Mouse (Mus musculus) liver, adult 2 months (tissue): ENCODE measurements around the gene Hebp2. TPM values are rescaled to one million over a fixed set of nuclear protein-coding genes. Genes with fewer than 3 reads are reported as not detected.

Experiments
- DNase-seq: peaks from one replicate; pipeline ENCODE4 v3.0.0-alpha.2; 2011; ENCODE audit warnings: low read depth, low spot score; ENCODE audit errors: extremely low read depth
- H3K27ac ChIP-seq: fragments of 200-500 bp; replicated peaks from 2 replicates; pipeline ENCODE4 v1.5.1; 2012; ENCODE audit warnings: low read depth, mild to moderate bottlenecking, control low read depth, inconsistent platforms, low read length; ENCODE audit not compliant: insufficient read depth
- H3K27me3 ChIP-seq: fragments of 200-500 bp; 2 replicates; pipeline ENCODE4 v1.6.1; 2012; ENCODE audit warnings: mild to moderate bottlenecking, moderate library complexity, low read length, inconsistent platforms; ENCODE audit not compliant: control insufficient read depth, insufficient read depth
- H3K36me3 ChIP-seq: fragments of 200-500 bp; 2 replicates; pipeline ENCODE4 v1.6.1; 2012; ENCODE audit warnings: low read length, inconsistent platforms; ENCODE audit not compliant: control insufficient read depth, insufficient read depth
- H3K4me1 ChIP-seq: fragments of 200-500 bp; 2 replicates; pipeline ENCODE4 v1.6.1; 2011; ENCODE audit warnings: low read length; ENCODE audit not compliant: control insufficient read depth, insufficient read depth
- H3K4me3 ChIP-seq: fragments of 200-500 bp; 2 replicates; pipeline ENCODE4 v1.5.1; 2011; ENCODE audit warnings: low read depth, mild to moderate bottlenecking, control low read depth, low read length, moderate library complexity; ENCODE audit not compliant: insufficient read depth
- H3K79me2 ChIP-seq: fragments of 200-500 bp; 2 replicates; pipeline ENCODE4 v1.6.1; 2012; ENCODE audit warnings: inconsistent platforms, mild to moderate bottlenecking, low read length, moderate library complexity; ENCODE audit not compliant: control insufficient read depth, insufficient read depth
- H3K9ac ChIP-seq: fragments of 200-500 bp; 2 replicates; pipeline ENCODE4 v1.6.1; 2012; ENCODE audit warnings: low read depth, mild to moderate bottlenecking, control low read depth, inconsistent platforms, low read length
- CTCF ChIP-seq: fragments of 200-500 bp; IDR thresholded peaks from 2 replicates; pipeline ENCODE4 v1.5.1; 2011; ENCODE audit warnings: low read depth, low read length, control low read depth
- POLR2A ChIP-seq: fragments of 200-500 bp; IDR thresholded peaks from 2 replicates; pipeline ENCODE4 v1.6.1; 2011; ENCODE audit warnings: low read length, control low read depth; ENCODE audit not compliant: insufficient read depth; ENCODE audit errors: extremely low read depth
- WGBS: fragments of 180-500 bp; shearing (Covaris S2); methylation state at CpG from one replicate; pipeline ENCODE4 v1.1.7; 2018; 5-methylcytosine and 5-hydroxymethylcytosine counted together
- polyA plus RNA-seq: library from polyadenylated mRNA; depleted of rRNA; stranded (reverse); fragments of >200 nt; gene quantifications from 2 replicates; pipeline ENCODE4 v1.2.3, GENCODE M21; 2012
- total RNA-seq: library from RNA; depleted of rRNA; stranded (reverse); fragments of >200 nt; gene quantifications from 2 replicates; pipeline ENCODE4 v1.2.3, GENCODE M21; 2014

Gene Hebp2
- total and polyA plus RNA-seq, 2 experiments: 0.28 to 0.33 TPM

GRCm38 (mm10) chr10:18549321-18550216 is 3.7 kb upstream of the Hebp2 start:
- Histone ChIP-seq H3K79me2 (no peaks in the 10 kb centered on the region), H3K9ac (no peak overlapping the region), H3K27me3 (no peaks in the 10 kb centered on the region), H3K4me3 (no peak overlapping the region), H3K27ac (no peak overlapping the region), H3K36me3 (no peaks in the 10 kb centered on the region), H3K4me1 (no peaks in the 10 kb centered on the region)
- TF ChIP-seq POLR2A (no peak), CTCF (no peak)
- DNase-seq: no peak
- 15% methylated on average over 35 of the region's 35 CpGs for WGBS

DNA sequence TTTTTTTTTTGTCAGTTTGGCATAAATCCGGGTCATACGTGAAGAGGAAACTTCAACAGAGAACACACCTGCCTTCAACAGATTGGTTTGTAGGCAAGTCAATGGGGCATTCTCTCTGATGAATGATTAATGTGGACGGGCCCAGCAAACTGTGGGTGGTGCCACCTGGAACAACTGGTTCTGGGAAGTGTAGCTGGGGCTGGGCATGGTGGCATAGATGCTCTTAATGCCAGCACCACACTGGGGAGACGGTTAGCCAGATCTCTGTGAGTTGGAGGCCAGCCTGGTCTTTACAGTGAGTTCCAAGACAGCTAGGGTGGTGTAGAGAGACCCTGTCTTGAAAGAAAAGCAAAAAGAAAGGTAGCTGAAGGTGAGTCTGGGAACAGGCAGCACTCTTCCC is 1.5 kb upstream of the Hebp2 start:
- Histone ChIP-seq H3K4me1 (no peaks in the 10 kb centered on the region), H3K79me2 (no peaks in the 10 kb centered on the region), H3K4me3 (no peak overlapping the region), H3K9ac (no peak overlapping the region), H3K27ac (no peak overlapping the region), H3K27me3 (no peaks in the 10 kb centered on the region), H3K36me3 (no peaks in the 10 kb centered on the region)
- 28% methylated on average over 4 of the region's 4 CpGs for WGBS
- TF ChIP-seq POLR2A: no peak
- no peak for TF ChIP-seq CTCF
- peak; percentile 22 for DNase-seq

GRCm38 (mm10) chr10:18545309-18545708 is 567 bp downstream of the Hebp2 start:
- H3K4me1 ChIP-seq: no peaks in the 10 kb centered on the region
- peak overlapping the region; percentile 58; the same call in 1 of the 2 replicates for H3K4me3 ChIP-seq
- WGBS: 8% methylated on average over 13 of the region's 13 CpGs
- no peaks in the 10 kb centered on the region for H3K79me2 ChIP-seq
- no peak overlapping the region for H3K27ac ChIP-seq
- H3K9ac ChIP-seq: peak overlapping the region; percentile 65; the same call in 1 of the 2 replicates
- no peak for TF ChIP-seq POLR2A
- no peak for TF ChIP-seq CTCF
- DNase-seq: no peak
- H3K27me3 ChIP-seq: no peaks in the 10 kb centered on the region
- H3K36me3 ChIP-seq: no peaks in the 10 kb centered on the region

DNA sequence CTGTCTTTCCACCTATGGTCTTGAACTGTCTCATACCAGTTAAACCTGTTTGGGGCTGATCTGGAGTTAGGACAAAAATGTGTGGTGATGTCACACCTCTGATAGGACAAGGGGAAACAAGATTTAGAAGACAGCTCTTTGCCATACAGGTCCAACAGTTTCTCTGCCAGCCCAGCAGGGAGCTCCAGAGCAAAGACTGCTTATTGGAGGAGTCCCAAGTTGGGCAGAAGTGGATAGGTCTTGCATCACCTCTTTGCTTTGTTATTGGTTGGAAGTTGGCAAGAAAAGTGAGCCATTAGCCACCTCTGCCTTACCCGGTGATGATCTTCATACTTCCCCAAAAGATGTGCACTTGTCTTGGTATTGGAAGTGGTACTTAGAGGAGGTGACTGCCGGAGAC is 9.0 kb downstream of the Hebp2 start:
- Histone ChIP-seq H3K4me1 (peaks cover 2% of the 10 kb centered on the region; the same call in 1 of the 2 replicates), H3K36me3 (0 out of 2 replicates have a peak, but pooled peaks cover 2% of the 10 kb centered on the region), H3K9ac (no peak overlapping the region), H3K79me2 (no peaks in the 10 kb centered on the region), H3K4me3 (no peak overlapping the region), H3K27ac (no peak overlapping the region), H3K27me3 (no peaks in the 10 kb centered on the region)
- TF ChIP-seq CTCF: no peak
- no peak for TF ChIP-seq POLR2A
- DNase-seq: peak; percentile 75
- 62% methylated on average over 2 of the region's 2 CpGs for WGBS

DNA sequence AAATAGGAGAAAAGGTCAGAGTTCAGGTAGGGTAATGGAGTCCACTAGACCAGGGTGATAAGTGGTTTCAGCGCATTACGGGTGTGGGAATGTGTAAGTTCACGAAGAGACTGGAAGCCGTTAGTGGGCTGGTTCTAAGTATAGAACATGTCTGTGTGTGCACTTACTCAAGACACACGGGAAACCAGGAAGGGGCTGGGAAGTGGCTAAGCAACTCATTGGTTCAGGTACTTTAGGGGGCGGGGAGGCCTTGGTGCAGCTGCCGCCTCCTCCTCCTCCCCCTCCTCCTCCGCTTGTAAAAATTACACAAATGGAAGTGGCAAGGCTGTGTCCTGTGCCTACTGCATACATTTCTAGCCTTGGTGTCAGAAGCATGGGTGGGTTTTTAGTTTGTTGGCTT is 13.6 kb downstream of the Hebp2 start:
- H3K27me3 ChIP-seq: no peaks in the 10 kb centered on the region
- H3K4me3 ChIP-seq: no peak overlapping the region
- peaks cover 2% of the 10 kb centered on the region; the same call in 1 of the 2 replicates for H3K36me3 ChIP-seq
- H3K27ac ChIP-seq: no peak overlapping the region
- DNase-seq: no peak
- TF ChIP-seq CTCF (no peak), POLR2A (no peak)
- peaks cover 6% of the 10 kb centered on the region for H3K4me1 ChIP-seq
- WGBS: 90% methylated on average over 8 of the region's 8 CpGs
- no peak overlapping the region for H3K9ac ChIP-seq
- H3K79me2 ChIP-seq: no peaks in the 10 kb centered on the region

DNA sequence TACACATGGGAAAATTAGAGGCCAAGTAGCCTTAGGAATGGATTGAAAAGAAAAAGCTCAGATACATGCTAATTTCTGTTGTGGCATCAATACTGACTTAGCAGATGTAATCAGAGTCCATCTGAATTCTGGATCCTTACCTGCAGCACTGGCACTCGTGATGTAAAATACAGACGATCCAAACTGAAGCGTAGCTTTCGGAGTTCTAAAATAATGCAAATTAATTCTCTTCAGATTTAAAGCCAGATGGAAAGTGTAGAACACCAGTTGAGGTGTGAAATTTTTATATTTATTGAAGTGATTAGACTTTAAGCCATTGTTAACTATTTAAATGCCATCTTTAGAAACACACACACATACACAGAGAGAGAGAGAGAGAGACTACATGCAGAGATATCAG is 15.7 kb downstream of the Hebp2 start:
- H3K27me3 ChIP-seq: no peaks in the 10 kb centered on the region
- no peak overlapping the region for H3K4me3 ChIP-seq
- TF ChIP-seq POLR2A: no peak
- TF ChIP-seq CTCF: no peak
- peaks cover 2% of the 10 kb centered on the region; the same call in 1 of the 2 replicates for H3K36me3 ChIP-seq
- peaks cover 8% of the 10 kb centered on the region for H3K4me1 ChIP-seq
- DNase-seq: no peak
- H3K79me2 ChIP-seq: no peaks in the 10 kb centered on the region
- no peak overlapping the region for H3K27ac ChIP-seq
- no peak overlapping the region for H3K9ac ChIP-seq
- WGBS: 96% methylated on average over 4 of the region's 4 CpGs
